Mouse (Mus musculus): ENCODE results near the gene Nupr1l. TPM values are rescaled to one million over a fixed set of nuclear protein-coding genes. Genes with fewer than 3 reads are reported as not detected.
"Not testable (repeated sequence)": the region's sequence is repeated elsewhere in the genome, so short reads cannot be mapped to it uniquely, and the experiment has no call there.

Gene Nupr1l
- polyA plus RNA-seq, 1 experiment from 2014 or later: 5.5 TPM

GRCm38 (mm10) chr5:129886911-129887636 is 21.3 kb upstream of the Nupr1l start, which contains the start of gene Chchd2:
TSS of gene Chchd2 (minus strand) at chr5:129887470.
- WGBS: under 1% methylated on average over 45 of the region's 46 CpGs
- Histone ChIP-seq H3K9me3 (ENCODE audit: low read length) (no peaks in the 10 kb centered on the region), H3K4me3 (ENCODE audit: low read depth, low read length) (peak within 1 kb of the TSS; percentile 61), H3K4me2 (replicated peaks; ENCODE audit: low read depth, low read length) (peak within 1 kb of the TSS; percentile 68), H3K27ac (ENCODE audit: low read length) (peak within 1 kb of the TSS; percentile 94), H3K27me3 (replicated peaks; ENCODE audit: insufficient read depth, low read length) (no peaks in the 10 kb centered on the region), H3K9ac (replicated peaks; ENCODE audit: low read depth) (peak within 1 kb of the TSS; percentile 66), H3K36me3 (ENCODE audit: insufficient read depth, low read length) (peaks cover 9% of the 10 kb centered on the region; the same call in 1 of the 2 replicates), H3K4me1 (ENCODE audit: insufficient read depth, low read depth, low read length) (no peaks in the 10 kb centered on the region; the same call in 1 of the 2 replicates)
- TF ChIP-seq EP300 (IDR thresholded peaks at IDR 0.05) (peak; percentile 76), CTCF (IDR thresholded peaks at IDR 0.05) (no peak)
- ATAC-seq (peak; percentile 100), DNase-seq (ENCODE audit: low spot score) (peak; percentile 99)

GRCm38 (mm10) chr5:129890390-129890789 is 17.9 kb upstream of the Nupr1l start:
- DNase-seq (ENCODE audit: low spot score); H3K9ac ChIP-seq (replicated peaks; ENCODE audit: low read depth); H3K27ac ChIP-seq (ENCODE audit: low read length); H3K36me3 ChIP-seq (ENCODE audit: insufficient read depth, low read length); H3K9me3 ChIP-seq (ENCODE audit: low read length); H3K4me1 ChIP-seq (ENCODE audit: insufficient read depth, low read depth, low read length); H3K4me2 ChIP-seq (replicated peaks; ENCODE audit: low read depth, low read length); ATAC-seq; H3K4me3 ChIP-seq (ENCODE audit: low read depth, low read length); H3K27me3 ChIP-seq (replicated peaks; ENCODE audit: insufficient read depth, low read length): not testable (repeated sequence)
- 72% methylated on average over 3 of the region's 7 CpGs for WGBS

GRCm38 (mm10) chr5:129895198-129896088 is 12.9 kb upstream of the Nupr1l start, which contains the start of gene Zbed5:
TSS of gene Zbed5 (plus strand) at chr5:129895723.
- Histone ChIP-seq H3K4me2 (replicated peaks; ENCODE audit: low read depth, low read length) (peak within 1 kb of the TSS; percentile 75), H3K9me3 (ENCODE audit: low read length) (no peaks in the 10 kb centered on the region), H3K36me3 (ENCODE audit: insufficient read depth, low read length) (no peaks in the 10 kb centered on the region), H3K27me3 (replicated peaks; ENCODE audit: insufficient read depth, low read length) (no peaks in the 10 kb centered on the region), H3K4me1 (ENCODE audit: insufficient read depth, low read depth, low read length) (no peaks in the 10 kb centered on the region), H3K4me3 (ENCODE audit: low read depth, low read length) (peak within 1 kb of the TSS; percentile 51), H3K9ac (replicated peaks; ENCODE audit: low read depth) (peak within 1 kb of the TSS; percentile 43), H3K27ac (ENCODE audit: low read length) (no peak within 1 kb of the TSS)
- TF ChIP-seq CTCF (IDR thresholded peaks at IDR 0.05) (no peak), EP300 (IDR thresholded peaks at IDR 0.05) (no peak)
- peak; percentile 98 for DNase-seq (ENCODE audit: low spot score)
- WGBS: 3% methylated on average over 44 of the region's 44 CpGs
- ATAC-seq: peak; percentile 100

GRCm38 (mm10) chr5:129898449-129898848 is 9.9 kb upstream of the Nupr1l start, which contains the start of gene Phkg1:
TSS of gene Phkg1 (minus strand) at chr5:129898549.
- 100% methylated on average over 1 of the region's 1 CpGs for WGBS
- no peaks in the 10 kb centered on the region for H3K4me1 ChIP-seq (ENCODE audit: insufficient read depth, low read depth, low read length)
- H3K9me3 ChIP-seq (ENCODE audit: low read length): no peaks in the 10 kb centered on the region
- no peak for ATAC-seq
- H3K27me3 ChIP-seq (replicated peaks; ENCODE audit: insufficient read depth, low read length): no peaks in the 10 kb centered on the region
- no peaks in the 10 kb centered on the region for H3K36me3 ChIP-seq (ENCODE audit: insufficient read depth, low read length)
- H3K4me2 ChIP-seq (replicated peaks; ENCODE audit: low read depth, low read length): no peak within 1 kb of the TSS
- H3K27ac ChIP-seq (ENCODE audit: low read length): no peak within 1 kb of the TSS
- no peak within 1 kb of the TSS for H3K9ac ChIP-seq (replicated peaks; ENCODE audit: low read depth)
- no peak for DNase-seq (ENCODE audit: low spot score)
- no peak for TF ChIP-seq CTCF (IDR thresholded peaks at IDR 0.05)
- no peak for TF ChIP-seq EP300 (IDR thresholded peaks at IDR 0.05)
- no peak within 1 kb of the TSS for H3K4me3 ChIP-seq (ENCODE audit: low read depth, low read length)

GRCm38 (mm10) chr5:129907775-129908174 is 565 bp upstream of the Nupr1l start:
- ATAC-seq (no peak), DNase-seq (ENCODE audit: low spot score) (no peak)
- peak overlapping the region; percentile 88 for H3K4me2 ChIP-seq (replicated peaks; ENCODE audit: low read depth, low read length)
- H3K4me3 ChIP-seq (ENCODE audit: low read depth, low read length): peak overlapping the region; percentile 69
- H3K27ac ChIP-seq (ENCODE audit: low read length): no peak overlapping the region
- no peaks in the 10 kb centered on the region for H3K9me3 ChIP-seq (ENCODE audit: low read length)
- no peaks in the 10 kb centered on the region for H3K27me3 ChIP-seq (replicated peaks; ENCODE audit: insufficient read depth, low read length)
- TF ChIP-seq CTCF (IDR thresholded peaks at IDR 0.05): no peak
- no peak for TF ChIP-seq EP300 (IDR thresholded peaks at IDR 0.05)
- no peak overlapping the region for H3K9ac ChIP-seq (replicated peaks; ENCODE audit: low read depth)
- H3K36me3 ChIP-seq (ENCODE audit: insufficient read depth, low read length): no peaks in the 10 kb centered on the region
- H3K4me1 ChIP-seq (ENCODE audit: insufficient read depth, low read depth, low read length): no peaks in the 10 kb centered on the region
- 21% methylated on average over 4 of the region's 4 CpGs for WGBS

GRCm38 (mm10) chr5:129909147-129909546 is 807 bp downstream of the Nupr1l start:
- no peaks in the 10 kb centered on the region for H3K36me3 ChIP-seq (ENCODE audit: insufficient read depth, low read length)
- H3K4me3 ChIP-seq (ENCODE audit: low read depth, low read length): peak overlapping the region; percentile 69
- DNase-seq (ENCODE audit: low spot score): no peak
- H3K27me3 ChIP-seq (replicated peaks; ENCODE audit: insufficient read depth, low read length): no peaks in the 10 kb centered on the region
- no peak for ATAC-seq
- H3K9me3 ChIP-seq (ENCODE audit: low read length): no peaks in the 10 kb centered on the region
- H3K9ac ChIP-seq (replicated peaks; ENCODE audit: low read depth): peak overlapping the region; percentile 54; the same call in 1 of the 2 replicates
- TF ChIP-seq EP300 (IDR thresholded peaks at IDR 0.05) (no peak), CTCF (IDR thresholded peaks at IDR 0.05) (no peak)
- H3K4me1 ChIP-seq (ENCODE audit: insufficient read depth, low read depth, low read length): no peaks in the 10 kb centered on the region
- H3K27ac ChIP-seq (ENCODE audit: low read length): no peak overlapping the region
- H3K4me2 ChIP-seq (replicated peaks; ENCODE audit: low read depth, low read length): peak overlapping the region; percentile 88
- WGBS: 70% methylated on average over 9 of the region's 9 CpGs
